ENCODE assay signal across 8 mouse cellular contexts in the genomic region with DNA sequence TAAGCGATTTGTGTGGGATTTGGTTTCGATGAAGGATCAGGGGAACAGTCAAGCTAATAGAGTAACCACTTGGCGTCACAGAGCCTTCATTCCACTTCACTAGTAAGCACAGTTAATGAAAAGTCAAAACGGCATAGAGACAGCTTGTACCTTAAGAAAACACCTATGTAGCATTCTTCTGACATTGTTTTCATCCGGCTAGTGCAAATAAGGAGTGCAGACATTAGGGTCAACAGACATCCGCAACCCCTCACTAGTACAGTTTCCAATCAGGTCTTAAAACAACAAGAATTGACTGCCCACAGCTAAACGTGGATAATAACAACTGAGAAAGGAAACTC. TPM values are rescaled to one million over a fixed set of nuclear protein-coding genes. Genes with fewer than 3 reads are reported as not detected.
DNase-seq lines count a peak whose midpoint lies in the region; ATAC-seq lines count a peak whose summit lies in the region.

No protein-coding gene starts in this region.

- H3K4me1 ChIP-seq in kidney, embryonic 14.5 days (ENCODE audit: control insufficient read depth, insufficient read depth, low read length), result peaks cover 10% of the 10 kb centered on the region
- peaks cover 12% of the 10 kb centered on the region for H3K4me1 ChIP-seq in brown adipose tissue, adult 24 weeks (ENCODE audit: control insufficient read depth, insufficient read depth, insufficient read length, low read length)
- H3K4me1 ChIP-seq in hindbrain, embryonic 15.5 days (replicated peaks), result peaks cover 39% of the 10 kb centered on the region
- peaks cover 43% of the 10 kb centered on the region for H3K4me1 ChIP-seq in midbrain, embryonic 16.5 days (ENCODE audit: control insufficient read depth, insufficient read depth, low read length)

- H3K27me3 ChIP-seq in kidney, embryonic 14.5 days (ENCODE audit: control insufficient read depth, insufficient read depth, low read length), result no peaks in the 10 kb centered on the region
- H3K27me3 ChIP-seq in hindbrain, embryonic 15.5 days, result no peaks in the 10 kb centered on the region
- H3K27me3 ChIP-seq in midbrain, embryonic 16.5 days (ENCODE audit: control insufficient read depth, insufficient read depth, low read depth, low read length), result no peaks in the 10 kb centered on the region

- DNase-seq in kidney, postnatal 4 days, result no peak
- DNase-seq in thymus, postnatal 10 days (ENCODE audit: low spot score in 2 of 2), result no peak
- DNase-seq in right cerebral cortex, postnatal 36 days (ENCODE audit: low spot score in 2 of 2), result no peak
- no peak for DNase-seq in spleen, adult 12 weeks (ENCODE audit: low spot score)

- H3K27ac ChIP-seq in kidney, embryonic 14.5 days (ENCODE audit: low read depth, low read length), result no peak overlapping the region
- peak overlapping the region; percentile 68; the same call in 1 of the 2 replicates for H3K27ac ChIP-seq in brown adipose tissue, adult 24 weeks (replicated peaks; ENCODE audit: low read depth, low read length)
- H3K27ac ChIP-seq in hindbrain, embryonic 15.5 days (replicated peaks), result no peak overlapping the region
- no peak overlapping the region for H3K27ac ChIP-seq in midbrain, embryonic 16.5 days (ENCODE audit: low read length)

- H3K9ac ChIP-seq in kidney, embryonic 14.5 days (ENCODE audit: low read depth, low read length), result peak overlapping the region; percentile 95
- H3K9ac ChIP-seq in hindbrain, embryonic 15.5 days, result peak overlapping the region; percentile 90
- H3K9ac ChIP-seq in midbrain, embryonic 16.5 days (ENCODE audit: low read depth, low read length), result peak overlapping the region; percentile 94

- no peak for ATAC-seq in kidney, embryonic 14.5 days (ENCODE audit: low FRiP score, low TSS enrichment)
- ATAC-seq in hindbrain, embryonic 15.5 days (ENCODE audit: low FRiP score, low read depth), result no peak
- ATAC-seq in midbrain, embryonic 16.5 days, result no peak

- no peaks in the 10 kb centered on the region for H3K9me3 ChIP-seq in kidney, embryonic 14.5 days (ENCODE audit: control insufficient read depth, low read length)
- H3K9me3 ChIP-seq in hindbrain, embryonic 15.5 days, result no peaks in the 10 kb centered on the region
- H3K9me3 ChIP-seq in midbrain, embryonic 16.5 days (replicated peaks; ENCODE audit: control insufficient read depth, low read length, poor library complexity, severe bottlenecking), result no peaks in the 10 kb centered on the region

- H3K36me3 ChIP-seq in kidney, embryonic 14.5 days (ENCODE audit: control insufficient read depth, insufficient read depth, low read length), result peaks cover 7% of the 10 kb centered on the region; the same call in 1 of the 2 replicates
- no peaks in the 10 kb centered on the region for H3K36me3 ChIP-seq in hindbrain, embryonic 15.5 days
- no peaks in the 10 kb centered on the region for H3K36me3 ChIP-seq in midbrain, embryonic 16.5 days (ENCODE audit: control insufficient read depth, insufficient read depth, low read length)

- WGBS in kidney, embryonic 14.5 days, result 6% methylated on average over 7 of the region's 7 CpGs
- WGBS in hindbrain, embryonic 15.5 days, result 19% methylated on average over 7 of the region's 7 CpGs
- WGBS in midbrain, embryonic 16.5 days, result 21% methylated on average over 7 of the region's 7 CpGs

- peak overlapping the region; percentile 96 for H3K4me3 ChIP-seq in kidney, embryonic 14.5 days (ENCODE audit: low read length)
- H3K4me3 ChIP-seq in brown adipose tissue, adult 24 weeks (ENCODE audit: insufficient read depth, low read depth, low read length), result peak overlapping the region; percentile 77
- H3K4me3 ChIP-seq in hindbrain, embryonic 15.5 days, result peak overlapping the region; percentile 82
- peak overlapping the region; percentile 87 for H3K4me3 ChIP-seq in midbrain, embryonic 16.5 days (ENCODE audit: low read depth, low read length)

- H3K4me2 ChIP-seq in kidney, embryonic 14.5 days (replicated peaks; ENCODE audit: low read depth, low read length), result peak overlapping the region; percentile 52
- H3K4me2 ChIP-seq in hindbrain, embryonic 15.5 days, result peak overlapping the region; percentile 91
- peak overlapping the region; percentile 83 for H3K4me2 ChIP-seq in midbrain, embryonic 16.5 days (ENCODE audit: low read length)

RNA-seq across cellular contexts. Expression of a gene that starts 1.1 kb away (rescaled TPM):
- 37.2 and 49.9 TPM in 2 replicates for polyA plus RNA-seq in kidney, embryonic 14.5 days (2014; fragmentation: Nextera tagmentation; extraction: Ambion mirVana)
- polyA plus RNA-seq in brown adipose tissue, adult 24 weeks (2012; ENCODE audit: insufficient read depth, insufficient read length, missing spikeins), result 17.2 and 19.8 TPM in 2 replicates
- 39.8 and 41.8 TPM in 2 replicates for polyA plus RNA-seq in hindbrain, embryonic 15.5 days (2015; fragmentation: Nextera tagmentation; extraction: Ambion mirVana)
- 46.4 and 50.9 TPM in 2 replicates for polyA plus RNA-seq in midbrain, embryonic 16.5 days (2015; fragmentation: Nextera tagmentation; extraction: Ambion mirVana)

RNA-seq across cellular contexts. Expression of a gene that starts 42.6 kb away (rescaled TPM):
- 2.5 and 3.1 TPM in 2 replicates for polyA plus RNA-seq in kidney, embryonic 14.5 days (2014; fragmentation: Nextera tagmentation; extraction: Ambion mirVana)
- polyA plus RNA-seq in brown adipose tissue, adult 24 weeks (2012; ENCODE audit: insufficient read depth, insufficient read length, missing spikeins), result 6.2 and 7.6 TPM in 2 replicates
- 4.9 and 5.6 TPM in 2 replicates for polyA plus RNA-seq in hindbrain, embryonic 15.5 days (2015; fragmentation: Nextera tagmentation; extraction: Ambion mirVana)
- 5.5 and 6.6 TPM in 2 replicates for polyA plus RNA-seq in midbrain, embryonic 16.5 days (2015; fragmentation: Nextera tagmentation; extraction: Ambion mirVana)
